Mouse (Mus musculus) c-Kit-negative CD71-positive TER-119-positive erythroid progenitor cells, embryonic 14.5 days (primary cell): Measurements from ENCODE around the gene Timm10.

Source experiments
- DNase-seq: peaks from one replicate; pipeline ENCODE4 v3.0.0-alpha.2; 2013; ENCODE audit warnings: low read depth, low spot score

Timm10 gene

DNA sequence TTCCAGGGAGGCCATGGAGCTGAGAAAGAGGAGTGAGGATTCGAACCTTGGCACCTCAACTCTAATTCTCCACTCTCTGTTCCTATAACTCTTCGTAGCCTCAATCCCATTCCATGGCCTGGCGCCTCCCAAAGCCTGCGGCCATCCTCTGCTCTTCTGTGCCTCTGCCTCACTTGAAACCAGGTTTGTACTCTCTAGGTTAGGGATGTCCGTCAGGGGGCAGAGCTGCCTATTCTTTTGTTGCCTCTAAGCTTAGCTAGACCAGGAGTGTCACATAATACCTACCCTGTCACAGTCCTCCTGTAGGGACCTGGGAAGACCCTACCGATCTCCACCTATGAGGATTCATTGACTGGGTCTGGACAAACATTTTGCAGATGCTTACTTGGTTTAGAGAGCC is 14.1 kb upstream of the Timm10 start:
- DNase-seq = no peak

GRCm38 (mm10) chr2:84819861-84820260 is 6.9 kb upstream of the Timm10 start:
- DNase-seq = no peak

DNA sequence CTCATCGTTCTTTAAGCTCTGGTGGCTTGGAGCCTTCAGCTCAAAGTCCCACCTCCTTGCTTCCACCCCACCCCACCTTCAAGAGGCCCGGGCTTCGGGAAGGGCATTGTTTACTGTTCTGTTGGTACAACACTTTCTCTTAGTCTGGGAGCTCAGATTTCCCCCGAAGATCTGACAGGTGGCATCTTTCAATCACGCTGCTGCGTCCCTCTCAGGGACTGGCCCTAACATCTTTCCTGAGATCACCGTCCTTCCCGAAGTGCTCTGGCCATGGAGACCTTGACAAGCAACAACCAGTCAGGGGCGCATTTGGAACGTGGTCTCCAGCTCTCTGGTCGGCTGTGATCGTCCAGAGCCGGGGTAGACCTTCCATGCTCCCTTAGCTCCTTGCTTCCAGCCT is 4.2 kb upstream of the Timm10 start, which contains the start of gene Smtnl1:
Gene Smtnl1, minus strand, starts transcription at position 101 of the 400 bp plus-strand sequence.
- no peak for DNase-seq

- DNase-seq = no peak
Measured at GRCm38 (mm10) chr2:84823237-84823636, 3.6 kb upstream of the Timm10 start.

- DNase-seq = peak; percentile 68
Measured at GRCm38 (mm10) chr2:84827283-84827920, 605 bp downstream of the Timm10 start.

- DNase-seq = peak; percentile 81
Measured at GRCm38 (mm10) chr2:84831666-84832391, 5.0 kb downstream of the Timm10 start.

DNA sequence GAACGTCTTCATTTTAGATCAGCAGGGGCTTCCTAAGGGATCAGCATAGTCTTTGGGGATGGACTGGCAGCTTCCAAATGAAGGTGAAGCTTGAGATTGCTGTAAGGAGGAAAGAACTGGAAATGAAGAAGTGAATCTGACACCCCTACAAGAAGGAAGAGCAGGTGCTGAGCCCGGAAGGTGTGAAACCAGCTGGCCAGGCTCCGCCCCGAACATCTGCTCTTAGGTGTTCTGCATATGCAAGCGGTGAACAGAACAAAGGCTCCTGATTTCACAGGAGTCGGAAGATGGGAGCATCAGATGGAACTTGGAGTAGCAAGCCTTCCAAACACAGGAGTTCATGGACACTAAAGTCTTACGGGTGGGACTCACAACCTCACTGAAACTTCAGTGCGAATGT is 10.3 kb downstream of the Timm10 start:
- DNase-seq = no peak

DNA sequence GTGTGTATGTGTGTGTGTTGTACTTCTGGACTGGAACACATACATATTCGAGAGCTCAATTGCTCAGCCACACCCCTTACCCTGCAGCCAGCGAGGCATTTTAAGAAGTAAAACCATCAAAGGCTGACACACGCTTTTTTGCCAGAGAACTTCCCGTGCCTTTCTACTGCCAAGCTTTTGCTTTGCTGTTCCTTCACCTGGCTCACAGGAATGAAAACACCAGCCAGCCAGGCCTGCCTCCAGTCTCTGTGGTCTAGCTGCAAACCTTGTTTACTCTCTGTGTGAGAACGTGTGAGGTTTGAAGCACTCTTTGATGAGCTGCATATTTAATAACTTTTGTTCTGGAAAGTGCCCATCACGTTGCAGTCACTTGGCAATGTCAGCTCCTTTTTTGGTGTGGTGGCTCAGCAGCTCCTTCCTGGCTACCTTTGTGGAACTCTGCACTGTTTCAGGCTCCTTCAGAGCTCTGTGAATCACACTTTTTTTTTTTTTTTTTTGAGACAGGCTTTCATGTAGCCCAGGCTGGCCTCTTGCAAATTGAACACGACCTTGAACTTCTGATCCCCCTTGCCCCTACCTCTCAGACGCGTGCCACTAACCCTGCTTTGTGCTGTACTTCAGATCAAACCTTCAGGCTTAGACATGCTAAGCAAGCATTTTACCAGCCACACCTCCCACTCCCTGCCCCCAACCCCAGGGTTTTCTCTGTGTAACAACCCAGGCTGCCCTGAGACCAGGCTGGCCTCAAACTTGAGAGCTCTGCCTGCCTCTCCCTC is 11.2 kb downstream of the Timm10 start:
- DNase-seq = no peak

GRCm38 (mm10) chr2:84838593-84838949 is 11.8 kb downstream of the Timm10 start, which contains the start of gene Slc43a1:
Slc43a1 (plus strand) TSS chr2:84838850.
- DNase-seq = no peak

GRCm38 (mm10) chr2:84838993-84839980 is 12.5 kb downstream of the Timm10 start:
- peak; percentile 69 for DNase-seq

DNA sequence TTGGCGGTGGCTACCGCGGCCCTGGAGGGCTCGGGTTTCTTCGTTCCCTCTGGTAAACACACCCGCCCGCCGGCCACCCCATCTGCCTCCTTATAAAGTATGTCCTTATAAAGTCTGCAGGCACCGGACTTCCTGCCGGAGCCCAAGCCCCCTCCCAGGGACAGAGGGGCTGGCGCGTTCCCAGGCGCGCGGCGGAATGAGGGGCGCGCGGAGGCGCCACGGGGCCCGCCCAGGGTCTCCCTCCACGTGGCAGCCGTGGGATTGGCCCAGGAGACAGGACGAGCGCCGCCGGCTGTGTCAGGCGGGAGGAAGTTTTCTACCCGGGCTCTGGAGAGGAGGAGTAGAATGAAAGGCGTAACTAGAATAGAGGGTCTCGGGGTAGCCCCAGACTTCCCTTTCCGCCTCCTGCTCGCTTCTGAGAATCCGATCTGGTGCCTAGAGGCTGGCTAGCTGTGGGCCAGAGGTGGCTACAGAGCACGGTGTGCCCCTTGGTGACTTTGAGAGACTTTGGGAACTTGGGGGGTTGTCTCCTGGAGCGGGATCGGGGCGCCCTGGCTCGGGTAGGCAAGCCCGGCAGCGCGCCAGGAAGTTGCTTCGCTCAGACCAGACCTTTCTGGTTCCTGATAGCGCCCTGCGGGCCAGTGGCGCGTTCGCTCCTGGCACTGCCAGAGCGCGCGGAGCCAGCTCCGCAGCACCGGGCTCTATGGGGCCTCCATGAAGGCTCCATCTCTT is 13.4 kb downstream of the Timm10 start:
- peak; percentile 56 for DNase-seq

DNA sequence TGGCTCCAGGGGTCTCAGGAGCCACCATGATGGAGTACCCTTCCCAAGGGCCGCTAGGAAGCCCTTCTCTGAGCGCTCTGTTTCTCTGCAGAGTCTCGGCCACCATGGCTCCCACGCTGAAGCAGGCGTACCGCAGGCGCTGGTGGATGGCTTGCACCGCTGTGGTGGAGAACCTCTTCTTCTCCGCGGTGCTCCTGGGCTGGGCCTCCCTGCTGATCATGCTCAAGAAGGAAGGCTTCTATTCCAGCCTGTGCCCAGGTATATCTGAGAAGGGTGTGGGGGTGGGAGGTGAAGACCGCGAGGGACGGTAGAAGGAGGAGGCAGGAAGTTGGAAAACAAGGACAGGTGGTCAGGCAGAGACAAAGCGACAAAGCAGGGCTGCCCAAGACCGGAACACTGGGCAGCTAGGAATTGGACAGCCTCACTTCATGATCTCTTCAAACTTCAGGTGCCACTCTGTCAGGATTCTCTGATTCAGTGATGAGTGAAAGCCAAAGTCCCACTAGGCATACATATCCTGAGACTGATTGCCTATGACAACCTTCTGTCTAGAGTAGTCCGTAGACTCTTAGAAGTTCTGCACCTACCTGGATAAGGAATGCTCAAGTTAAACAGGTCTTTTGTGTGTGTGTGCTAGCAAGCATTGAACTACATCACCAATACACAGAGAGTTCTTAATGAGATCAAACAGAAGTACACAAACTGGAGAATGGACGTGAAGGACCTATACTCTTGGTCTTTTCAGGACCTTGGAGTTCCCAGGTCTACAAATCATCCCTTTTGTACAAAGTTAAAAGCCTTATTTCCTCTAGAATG is 14.2 kb downstream of the Timm10 start:
- peak; percentile 50 for DNase-seq

GRCm38 (mm10) chr2:84841905-84842304 is 15.1 kb downstream of the Timm10 start:
- peak; percentile 82 for DNase-seq

- DNase-seq = no peak
Measured at GRCm38 (mm10) chr2:84843654-84844053, 16.9 kb downstream of the Timm10 start.

- DNase-seq = no peak
Measured at GRCm38 (mm10) chr2:84845226-84845625, 18.4 kb downstream of the Timm10 start.

GRCm38 (mm10) chr2:84850407-84851129 is 23.8 kb downstream of the Timm10 start:
- no peak for DNase-seq

- DNase-seq = no peak
Measured at GRCm38 (mm10) chr2:84851130-84852040, 24.6 kb downstream of the Timm10 start.

GRCm38 (mm10) chr2:84855732-84856131 is 28.9 kb downstream of the Timm10 start:
- DNase-seq = no peak
